Mouse (Mus musculus) adrenal gland, postnatal 14 days (tissue): ENCODE data around the gene Elob. TPM values are rescaled to one million over a fixed set of nuclear protein-coding genes. Genes with fewer than 3 reads are reported as not detected.

Experiments
- DNase-seq: peaks from one replicate; pipeline ENCODE4 v3.0.0; 2021; ENCODE audit warnings: mixed read lengths
- microRNA-seq, 2 experiments: library from miRNA; unstranded; fragments of <30 nt; microRNA quantifications; one replicate each; pipeline ENCODE4 v1.2.0; 2021
- total RNA-seq: library from RNA; stranded (reverse); gene quantifications from 2 replicates; pipeline ENCODE4 v1.2.3, GENCODE M21; 2021

Elob gene
- total RNA-seq, 1 experiment from 2014 or later, result 380 TPM

DNA sequence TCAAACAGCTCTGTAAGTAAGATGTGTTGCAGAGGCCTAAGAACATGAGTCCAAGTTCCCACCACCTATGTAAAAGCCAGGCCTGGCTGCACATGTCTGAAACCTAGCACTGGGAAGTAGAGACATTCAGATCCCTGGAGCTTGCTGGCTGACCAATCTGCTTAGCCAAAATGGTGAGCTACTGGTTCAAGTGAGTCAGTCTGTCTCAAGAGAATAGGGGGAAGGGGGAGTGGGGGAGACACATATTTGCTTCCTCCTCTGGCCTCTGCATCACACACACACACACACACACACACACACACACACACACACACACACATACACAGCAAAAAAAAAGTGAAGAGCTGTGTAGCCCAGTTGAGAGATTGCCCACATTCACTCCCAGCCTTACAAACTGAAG, 45.6 kb downstream of the Elob start:
- no peak for DNase-seq

DNA sequence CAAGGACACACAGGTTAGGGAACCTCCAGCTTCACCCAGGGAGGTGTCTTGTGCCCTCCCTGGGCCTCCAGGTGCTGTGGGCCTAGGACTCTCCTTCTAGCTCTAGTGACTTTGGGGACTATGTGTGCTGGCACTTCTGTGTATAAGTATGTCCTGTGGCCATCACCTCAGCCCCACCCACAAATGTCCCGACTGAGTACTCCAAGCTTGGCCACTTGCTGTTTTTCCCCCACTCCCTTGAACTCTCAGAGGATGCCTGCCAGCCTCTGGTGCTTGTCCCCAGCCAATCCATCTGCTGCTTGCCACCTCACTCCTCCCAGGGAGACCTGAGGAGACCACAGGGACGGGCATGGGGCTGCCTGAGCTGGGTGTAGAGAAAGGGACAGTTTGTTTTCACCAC, 50.5 kb downstream of the Elob start:
- no peak for DNase-seq

DNA sequence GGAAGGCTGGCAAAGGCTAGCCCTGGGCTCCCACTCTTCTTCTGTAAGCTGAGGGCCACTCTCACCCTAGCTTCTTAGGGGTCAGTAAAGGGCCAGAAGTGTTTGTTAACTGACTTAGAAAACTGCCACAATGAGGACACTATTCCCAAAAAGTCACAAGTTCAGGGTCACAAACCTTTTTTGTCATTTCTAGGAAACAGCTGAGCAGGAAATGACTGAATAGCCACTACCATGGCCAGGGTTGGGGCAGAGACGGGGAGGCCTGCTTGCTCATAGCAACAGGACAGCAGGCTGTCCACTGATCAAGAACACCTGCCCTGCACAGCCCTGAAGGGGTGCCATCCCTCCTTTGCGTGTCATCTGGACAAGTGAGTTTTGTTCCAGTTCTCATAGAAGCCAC, 51.8 kb downstream of the Elob start:
- DNase-seq, result no peak

DNA sequence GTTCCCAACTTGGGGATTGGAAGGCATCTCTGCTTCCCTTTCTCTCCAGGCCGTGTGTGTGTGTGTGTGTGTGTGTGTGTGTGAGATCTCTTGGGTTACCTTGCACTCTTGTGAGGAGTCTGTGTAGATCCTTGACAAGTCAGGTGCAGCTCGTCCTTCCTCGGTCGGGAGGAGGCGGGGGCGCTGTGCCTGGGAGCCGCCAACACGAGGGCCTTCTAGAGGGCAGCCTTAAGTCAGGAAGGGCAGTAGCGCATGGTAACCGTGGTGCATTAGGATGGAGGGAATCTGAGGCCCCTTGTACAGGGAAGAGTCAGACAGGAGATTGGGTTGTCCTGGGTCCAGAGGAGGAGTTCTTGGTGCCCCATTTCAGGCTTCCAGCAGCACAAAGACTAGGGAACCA, 52.7 kb downstream of the Elob start:
- DNase-seq, result no peak

Small RNA genes within 50 kb of the gene (microRNA-seq; reads per million reads assigned to microRNA genes)
- 0.38 to 2.6 reads per million in 2 experiments for gene Mir5125

Other genes starting within 250 kb of the Elob start
- 8.5 and 14.6 TPM in 2 replicates for gene Zfp13, start 229.6 kb downstream of the Elob start, total RNA-seq
- not detected in 2 replicates for gene Zscan10, start 228.3 kb downstream of the Elob start, total RNA-seq
- 0.37 and 0.53 TPM in 2 replicates for gene Mmp25, start 183.9 kb downstream of the Elob start, total RNA-seq
- gene Bicdl2, start 168.6 kb downstream of the Elob start, total RNA-seq, result not detected in 2 replicates
- 158 and 163 TPM in 2 replicates for gene Hcfc1r1, start 155.5 kb downstream of the Elob start, total RNA-seq
- 25.2 and 26.3 TPM in 2 replicates for gene Thoc6, start 155.3 kb downstream of the Elob start, total RNA-seq
- 85.2 and 119 TPM in 2 replicates for gene Tnfrsf12a, start 151.7 kb downstream of the Elob start, total RNA-seq
- gene Cldn6, start 149.9 kb downstream of the Elob start, total RNA-seq, result 0.30 TPM in 1 of 2 replicates, not detected in the other
- not detected in 2 replicates for gene Cldn9, start 145.1 kb downstream of the Elob start, total RNA-seq
- gene 1520401A03Rik, start 106.4 kb downstream of the Elob start, total RNA-seq, result 1.9 and 3.8 TPM in 2 replicates
- gene Pkmyt1, start 102.8 kb downstream of the Elob start, total RNA-seq, result 9.7 and 11.3 TPM in 2 replicates
- 11.3 and 14.3 TPM in 2 replicates for gene Paqr4, start 88.3 kb downstream of the Elob start, total RNA-seq
- gene Kremen2, start 83.3 kb downstream of the Elob start, total RNA-seq, result not detected in 2 replicates
- gene Flywch1, start 57.5 kb downstream of the Elob start, total RNA-seq, result 44.4 and 46.4 TPM in 2 replicates
- gene Flywch2, start 43.1 kb downstream of the Elob start, total RNA-seq, result 6.5 and 9.8 TPM in 2 replicates
- gene Srrm2, start 38.6 kb downstream of the Elob start, total RNA-seq, result 515 and 599 TPM in 2 replicates
- gene Prss33, start 6.9 kb upstream of the Elob start, total RNA-seq, result not detected in 2 replicates
- gene Prss32, start 14.7 kb upstream of the Elob start, total RNA-seq, result not detected in 2 replicates
- gene Prss41, start 15.0 kb upstream of the Elob start, total RNA-seq, result 0.56 TPM in 1 of 2 replicates, not detected in the other
- gene Prss21, start 38.9 kb upstream of the Elob start, total RNA-seq, result not detected in 2 replicates
- not detected in 2 replicates for gene Dcpp1, start 51.7 kb upstream of the Elob start, total RNA-seq
- not detected in 2 replicates for gene Dcpp2, start 51.7 kb upstream of the Elob start, total RNA-seq
- not detected in 2 replicates for gene Dcpp3, start 88.3 kb upstream of the Elob start, total RNA-seq
- gene Sbp, start 112.5 kb upstream of the Elob start, total RNA-seq, result not detected in 2 replicates
- gene Sbpl, start 126.1 kb upstream of the Elob start, total RNA-seq, result not detected in 2 replicates
- 0.34 and 0.37 TPM in 2 replicates for gene Prss30, start 151.4 kb upstream of the Elob start, total RNA-seq
- not detected in 2 replicates for gene Prss22, start 169.0 kb upstream of the Elob start, total RNA-seq
- 0.41 and 1.6 TPM in 2 replicates for gene Prss27, start 209.0 kb upstream of the Elob start, total RNA-seq
- gene Kctd5, start 244.3 kb upstream of the Elob start, total RNA-seq, result 19.1 and 21.9 TPM in 2 replicates